Mouse (Mus musculus) neural tube, embryonic 15.5 days (tissue): Measurements from ENCODE around the gene Gm49387. TPM values are rescaled to one million over a fixed set of nuclear protein-coding genes. Genes with fewer than 3 reads are reported as not detected.

Source experiments
- ATAC-seq: fragments of 200-750 bp; cut with Nextera tagmentation; 2 replicates; pipeline ENCODE4 v1.8.0; 2017; ENCODE audit warnings: mild to moderate bottlenecking, moderate TSS enrichment, moderate library complexity; ENCODE audit not compliant: low FRiP score
- H3K27ac ChIP-seq: fragments of 300-500 bp; sonication (generic); replicated peaks from 2 replicates; pipeline ENCODE4 v1.5.1; 2015; ENCODE audit warnings: mild to moderate bottlenecking, inconsistent platforms
- H3K27me3 ChIP-seq: fragments of 300-500 bp; sonication (generic); replicated peaks from 2 replicates; pipeline ENCODE4 v1.6.1; 2015; ENCODE audit warnings: inconsistent platforms
- H3K36me3 ChIP-seq: fragments of 300-500 bp; sonication (generic); 2 replicates; pipeline ENCODE4 v1.6.1; 2015; ENCODE audit warnings: inconsistent platforms
- H3K4me1 ChIP-seq: fragments of 300-500 bp; sonication (generic); 2 replicates; pipeline ENCODE4 v1.6.1; 2015; ENCODE audit warnings: inconsistent platforms
- H3K4me2 ChIP-seq: fragments of 300-500 bp; sonication (generic); 2 replicates; pipeline ENCODE4 v1.6.1; 2015; ENCODE audit warnings: inconsistent platforms, mild to moderate bottlenecking, moderate library complexity
- H3K4me3 ChIP-seq: fragments of 300-500 bp; sonication (generic); replicated peaks from 2 replicates; pipeline ENCODE4 v1.5.1; 2015; ENCODE audit warnings: mild to moderate bottlenecking, inconsistent platforms
- H3K9ac ChIP-seq: fragments of 300-500 bp; sonication (generic); replicated peaks from 2 replicates; pipeline ENCODE4 v1.6.1; 2015; ENCODE audit warnings: mild to moderate bottlenecking, inconsistent platforms
- H3K9me3 ChIP-seq: fragments of 300-500 bp; sonication (generic); replicated peaks from 2 replicates; pipeline ENCODE4 v1.6.1; 2016; ENCODE audit warnings: inconsistent platforms
- WGBS: fragments of 180-500 bp; shearing (Covaris S2); methylation state at CpG from one replicate; pipeline ENCODE4 v1.1.7; 2015; ENCODE audit warnings: mixed read lengths; 5-methylcytosine and 5-hydroxymethylcytosine counted together
- polyA plus RNA-seq: library from polyadenylated mRNA; unstranded; fragments of >200 nt; fragmentation: Nextera tagmentation; extraction: Ambion mirVana; gene quantifications from 2 replicates; pipeline ENCODE4 v1.2.1, GENCODE M21; 2015

The Gm49387 gene
- polyA plus RNA-seq, 1 experiment from 2014 or later = 0.59 TPM

DNA sequence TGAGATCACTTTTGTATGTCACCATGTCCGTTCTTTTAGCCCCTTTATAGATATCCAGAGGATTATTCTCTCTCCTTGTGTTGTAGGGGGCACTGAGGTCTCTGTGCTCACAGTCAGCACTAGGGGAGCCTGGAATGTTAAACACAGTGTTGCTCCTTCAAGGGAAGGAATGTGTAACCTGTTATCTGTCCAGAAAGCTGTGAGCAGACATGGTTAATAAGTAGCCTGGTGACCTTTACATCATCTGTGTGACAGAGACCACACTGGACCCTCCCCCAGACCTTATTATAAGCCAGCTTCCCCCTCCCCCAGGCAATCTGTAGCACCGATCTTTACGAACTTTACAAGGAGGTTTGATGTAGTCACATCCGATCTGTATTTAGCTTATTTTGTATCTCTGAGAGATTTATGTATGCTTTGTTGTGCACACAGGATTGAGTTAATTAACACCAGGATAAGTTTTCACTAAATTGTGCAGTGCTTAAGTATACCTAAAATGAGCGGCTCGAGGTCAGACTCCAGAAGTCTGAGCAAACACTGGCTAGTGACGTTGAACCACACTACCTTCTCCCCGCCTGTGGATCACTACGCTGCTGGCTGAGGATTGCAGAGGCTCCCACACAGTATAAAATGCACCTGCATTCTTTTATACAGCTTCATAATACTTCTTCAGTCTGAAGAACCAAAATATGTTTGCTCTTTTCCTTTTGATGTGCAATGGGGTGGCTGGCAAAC, 75.0 kb downstream of the Gm49387 start:
- Histone ChIP-seq H3K4me2 (no peak overlapping the region), H3K4me3 (no peak overlapping the region), H3K9ac (no peak overlapping the region), H3K4me1 (no peaks in the 10 kb centered on the region), H3K27ac (no peak overlapping the region), H3K9me3 (no peaks in the 10 kb centered on the region), H3K36me3 (no peaks in the 10 kb centered on the region), H3K27me3 (no peaks in the 10 kb centered on the region)
- WGBS = 76% methylated on average over 9 of the region's 9 CpGs
- no peak for ATAC-seq

DNA sequence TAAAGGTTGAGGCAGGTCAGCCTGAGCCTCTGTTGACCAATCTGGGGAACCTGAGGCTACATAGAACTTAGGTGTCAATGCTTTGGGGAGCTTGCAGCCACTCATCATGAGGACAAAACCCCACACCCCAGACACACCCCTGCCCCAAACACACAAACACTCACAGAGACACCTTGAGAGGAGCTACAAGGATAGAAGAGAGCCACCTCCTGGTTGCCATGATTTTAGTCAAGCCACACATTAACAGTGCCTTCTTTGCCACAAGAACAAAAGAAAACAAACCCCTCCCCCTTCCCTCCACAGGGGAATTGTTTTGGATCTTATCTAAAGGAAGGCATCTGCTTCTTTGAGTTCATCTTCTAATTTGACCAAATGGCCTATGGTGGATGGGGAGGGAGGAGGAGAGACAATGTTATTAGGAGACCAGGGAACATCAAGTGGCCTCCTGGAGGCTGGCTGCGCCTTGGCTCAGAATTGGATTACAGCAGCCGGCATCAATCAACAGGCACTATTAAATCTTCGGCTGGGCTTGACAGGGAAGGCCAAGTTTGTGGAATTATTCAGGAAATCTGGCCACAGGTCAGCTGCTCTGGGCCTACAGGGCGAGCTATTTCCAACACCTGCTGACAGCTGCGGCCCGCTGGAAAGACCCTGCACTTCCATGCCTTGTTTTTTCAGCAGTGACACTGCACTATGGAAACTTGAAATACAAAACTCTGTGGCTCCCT, 76.1 kb downstream of the Gm49387 start:
- H3K36me3 ChIP-seq = no peaks in the 10 kb centered on the region
- H3K9me3 ChIP-seq = no peaks in the 10 kb centered on the region
- no peak overlapping the region for H3K4me2 ChIP-seq
- no peak overlapping the region for H3K4me3 ChIP-seq
- no peak overlapping the region for H3K9ac ChIP-seq
- H3K4me1 ChIP-seq = no peaks in the 10 kb centered on the region
- WGBS = 45% methylated on average over 6 of the region's 6 CpGs
- no peak overlapping the region for H3K27ac ChIP-seq
- ATAC-seq = no peak
- no peaks in the 10 kb centered on the region for H3K27me3 ChIP-seq

DNA sequence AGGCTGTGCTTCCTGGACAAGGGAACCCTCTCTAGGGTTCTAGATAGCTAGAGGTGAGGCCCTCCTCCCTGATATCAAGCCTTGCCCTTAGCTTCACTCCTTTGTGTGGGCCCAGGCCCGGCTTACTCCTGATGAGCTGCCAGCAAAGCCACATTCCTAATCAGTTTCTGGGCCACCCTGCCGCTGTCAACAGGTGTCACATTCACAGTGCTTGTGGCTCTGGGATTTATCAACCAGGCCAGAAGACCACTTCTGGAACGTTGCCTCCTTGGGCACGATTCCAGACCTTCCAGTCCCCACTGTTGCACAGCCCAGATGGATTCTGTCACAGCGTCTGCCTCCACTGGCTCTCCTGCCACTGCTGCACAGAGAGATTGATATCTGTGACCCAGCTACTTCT, 79.8 kb downstream of the Gm49387 start:
- H3K9me3 ChIP-seq = no peaks in the 10 kb centered on the region
- H3K9ac ChIP-seq = no peak overlapping the region
- WGBS = 60% methylated on average over 5 of the region's 5 CpGs
- H3K27ac ChIP-seq = no peak overlapping the region
- no peak overlapping the region for H3K4me3 ChIP-seq
- H3K27me3 ChIP-seq = no peaks in the 10 kb centered on the region
- no peak for ATAC-seq
- H3K4me2 ChIP-seq = no peak overlapping the region
- no peaks in the 10 kb centered on the region for H3K36me3 ChIP-seq
- no peaks in the 10 kb centered on the region for H3K4me1 ChIP-seq

DNA sequence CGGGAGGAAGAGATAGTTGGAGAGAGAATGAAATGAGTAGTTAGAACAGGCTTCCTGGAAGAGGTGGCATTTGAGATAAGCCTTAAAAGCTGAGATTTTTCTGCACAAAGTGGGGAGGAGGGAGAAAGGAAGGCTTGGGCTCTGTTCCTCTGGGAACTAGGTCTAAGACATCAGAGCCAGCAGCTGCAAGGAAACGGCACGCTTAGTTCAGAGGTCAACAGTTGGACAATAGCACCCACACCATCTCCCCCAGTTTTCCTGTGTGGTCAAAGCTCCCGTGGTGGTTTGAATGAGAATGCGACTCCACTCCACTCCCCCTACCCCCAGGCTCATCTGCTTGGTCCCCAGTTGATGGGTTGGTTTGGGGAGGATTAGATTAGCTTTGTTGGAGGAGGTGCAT, 81.5 kb downstream of the Gm49387 start:
- ATAC-seq = no peak
- Histone ChIP-seq H3K4me3 (no peak overlapping the region), H3K27me3 (no peaks in the 10 kb centered on the region), H3K4me2 (no peak overlapping the region), H3K9ac (no peak overlapping the region), H3K27ac (no peak overlapping the region), H3K9me3 (no peaks in the 10 kb centered on the region), H3K4me1 (no peaks in the 10 kb centered on the region), H3K36me3 (no peaks in the 10 kb centered on the region)
- 61% methylated on average over 5 of the region's 5 CpGs for WGBS

DNA sequence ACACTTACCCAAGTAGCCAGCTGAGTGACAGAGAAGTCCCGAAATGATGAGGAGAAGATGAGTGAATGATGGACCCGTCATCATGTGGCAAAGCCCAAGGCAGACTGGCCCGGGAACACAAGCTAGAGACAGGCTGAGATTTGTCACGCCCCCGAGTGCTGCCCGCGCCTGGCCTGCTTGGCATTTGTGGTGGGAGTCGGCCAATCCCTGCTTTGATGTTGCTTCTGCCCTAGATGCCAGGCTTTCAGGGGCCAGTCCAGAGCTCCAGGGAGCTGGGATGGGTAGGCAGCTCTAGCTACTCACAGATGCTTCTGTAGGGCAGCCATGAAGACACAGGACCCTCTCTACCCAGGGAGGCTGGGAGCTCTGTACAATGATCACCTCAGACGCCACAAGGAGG, 82.9 kb downstream of the Gm49387 start:
- Histone ChIP-seq H3K27me3 (no peaks in the 10 kb centered on the region), H3K9me3 (no peaks in the 10 kb centered on the region), H3K27ac (no peak overlapping the region), H3K4me3 (no peak overlapping the region), H3K9ac (no peak overlapping the region), H3K4me2 (no peak overlapping the region), H3K36me3 (no peaks in the 10 kb centered on the region), H3K4me1 (no peaks in the 10 kb centered on the region)
- no peak for ATAC-seq
- 77% methylated on average over 9 of the region's 9 CpGs for WGBS

DNA sequence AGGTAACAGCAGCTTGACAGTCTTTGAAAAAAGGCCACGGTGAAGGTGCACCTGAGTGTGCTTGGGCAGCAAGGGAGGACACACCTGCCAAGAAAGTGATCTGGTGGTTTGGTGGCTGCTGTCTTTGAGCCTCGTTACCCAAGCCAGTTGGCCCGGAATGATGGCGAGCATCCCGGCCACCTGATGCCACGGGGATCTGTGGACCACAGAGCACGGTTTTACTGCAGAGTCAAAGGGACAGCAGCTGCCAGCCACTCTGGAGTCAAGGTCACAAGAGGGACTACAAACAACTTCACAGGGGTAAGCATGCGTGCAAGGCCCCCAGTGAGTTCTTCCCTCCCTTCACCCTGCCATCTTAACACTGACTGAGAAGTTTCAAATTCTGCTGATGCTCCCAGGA, 83.4 kb downstream of the Gm49387 start:
- no peaks in the 10 kb centered on the region for H3K4me1 ChIP-seq
- H3K4me3 ChIP-seq = no peak overlapping the region
- H3K36me3 ChIP-seq = no peaks in the 10 kb centered on the region
- H3K27me3 ChIP-seq = no peaks in the 10 kb centered on the region
- no peak for ATAC-seq
- 80% methylated on average over 8 of the region's 8 CpGs for WGBS
- H3K4me2 ChIP-seq = no peak overlapping the region
- no peak overlapping the region for H3K9ac ChIP-seq
- no peak overlapping the region for H3K27ac ChIP-seq
- no peaks in the 10 kb centered on the region for H3K9me3 ChIP-seq

DNA sequence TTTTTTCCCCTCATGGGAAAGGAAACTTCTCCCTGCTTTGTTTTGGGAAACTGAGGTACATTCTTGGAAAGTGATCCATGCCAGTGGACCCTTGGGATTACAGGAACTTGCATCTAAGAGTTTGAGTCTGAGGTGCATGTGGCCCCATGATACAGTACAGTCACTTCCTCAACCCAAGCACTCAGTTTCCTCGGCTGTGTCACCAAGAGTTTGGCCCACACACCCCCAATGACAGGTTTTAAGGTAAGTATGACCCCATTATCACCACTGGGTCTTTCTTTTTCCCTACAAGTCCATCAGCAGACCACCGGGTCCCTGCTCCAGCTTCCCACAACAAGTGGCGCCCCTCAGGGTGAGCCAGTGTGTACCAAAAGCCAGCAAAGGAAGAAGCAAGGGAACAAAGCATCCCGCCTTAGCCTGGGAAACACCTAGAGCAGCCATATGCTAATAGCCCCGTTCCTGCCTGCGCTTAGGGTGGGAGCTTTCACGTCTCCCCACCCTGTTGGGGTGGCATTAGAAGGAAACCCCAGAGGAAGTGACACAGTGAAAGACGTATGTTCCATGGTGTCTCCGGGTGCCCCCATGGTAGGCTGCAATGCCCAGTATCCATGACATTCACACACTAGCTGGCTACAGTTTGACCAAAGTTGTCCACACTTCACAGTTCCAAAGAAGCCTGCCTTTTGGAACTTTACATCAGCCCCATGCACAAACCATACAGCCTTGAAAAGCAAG, 84.0 kb downstream of the Gm49387 start:
- no peaks in the 10 kb centered on the region for H3K36me3 ChIP-seq
- no peak overlapping the region for H3K4me2 ChIP-seq
- no peaks in the 10 kb centered on the region for H3K9me3 ChIP-seq
- H3K9ac ChIP-seq = no peak overlapping the region
- 86% methylated on average over 9 of the region's 9 CpGs for WGBS
- H3K4me1 ChIP-seq = no peaks in the 10 kb centered on the region
- no peak overlapping the region for H3K27ac ChIP-seq
- no peaks in the 10 kb centered on the region for H3K27me3 ChIP-seq
- H3K4me3 ChIP-seq = no peak overlapping the region
- ATAC-seq = no peak

DNA sequence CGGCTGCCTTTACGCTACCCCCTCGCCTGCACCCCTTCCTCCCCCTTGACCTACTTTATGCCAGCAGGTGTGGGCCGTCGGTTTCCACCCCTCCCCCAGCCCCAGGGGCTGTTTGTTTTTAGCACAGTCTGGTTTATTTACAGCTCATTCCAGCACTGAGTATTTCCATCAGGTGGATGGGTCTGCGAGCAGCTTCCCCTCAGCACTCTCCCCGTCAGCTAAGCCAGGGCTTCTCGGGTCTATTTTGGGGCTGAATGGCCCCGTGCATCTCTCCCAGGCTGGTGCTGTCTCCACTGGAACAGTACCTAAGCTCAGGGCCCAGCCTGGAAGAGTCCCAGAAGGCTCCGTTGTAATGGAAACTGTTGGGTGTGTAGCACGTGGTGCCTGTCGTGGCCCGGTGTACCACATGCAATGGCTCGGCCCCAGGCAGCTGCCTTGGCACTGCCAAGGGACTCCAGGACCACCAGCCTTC, 84.7 kb downstream of the Gm49387 start:
- H3K9ac ChIP-seq = no peak overlapping the region
- H3K4me3 ChIP-seq = no peak overlapping the region

DNA sequence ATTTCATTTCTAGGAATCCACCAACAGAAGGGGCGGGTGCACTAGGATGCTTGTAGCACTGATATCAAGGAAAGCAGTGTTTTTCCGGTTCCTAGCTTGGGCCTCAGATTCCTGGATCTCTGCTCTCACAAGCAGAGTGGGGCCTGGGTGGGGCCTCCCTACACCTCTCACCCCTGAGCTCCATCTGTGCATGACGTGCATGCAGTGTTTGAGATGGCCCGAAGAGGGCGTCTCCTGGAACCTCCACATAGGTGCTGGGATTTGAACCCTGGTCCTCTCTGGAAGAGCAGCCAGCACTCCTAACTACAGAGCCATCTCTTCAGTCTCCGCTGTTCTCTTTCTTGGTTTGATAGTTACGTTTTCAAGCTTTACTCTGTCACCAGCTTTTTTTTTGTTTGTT, 85.7 kb downstream of the Gm49387 start:
- Histone ChIP-seq H3K36me3 (no peaks in the 10 kb centered on the region), H3K4me3 (no peak overlapping the region), H3K9ac (no peak overlapping the region), H3K4me2 (no peak overlapping the region), H3K27me3 (no peaks in the 10 kb centered on the region), H3K27ac (no peak overlapping the region), H3K4me1 (no peaks in the 10 kb centered on the region), H3K9me3 (no peaks in the 10 kb centered on the region)
- 93% methylated on average over 7 of the region's 7 CpGs for WGBS
- no peak for ATAC-seq

More for the DNA sequence above, 84.7 kb downstream of the Gm49387 start:
- Histone ChIP-seq H3K4me2 (no peak overlapping the region), H3K4me1 (no peaks in the 10 kb centered on the region), H3K36me3 (no peaks in the 10 kb centered on the region), H3K27me3 (no peaks in the 10 kb centered on the region), H3K9me3 (no peaks in the 10 kb centered on the region), H3K27ac (no peak overlapping the region)
- ATAC-seq = no peak
- WGBS = 60% methylated on average over 14 of the region's 14 CpGs

DNA sequence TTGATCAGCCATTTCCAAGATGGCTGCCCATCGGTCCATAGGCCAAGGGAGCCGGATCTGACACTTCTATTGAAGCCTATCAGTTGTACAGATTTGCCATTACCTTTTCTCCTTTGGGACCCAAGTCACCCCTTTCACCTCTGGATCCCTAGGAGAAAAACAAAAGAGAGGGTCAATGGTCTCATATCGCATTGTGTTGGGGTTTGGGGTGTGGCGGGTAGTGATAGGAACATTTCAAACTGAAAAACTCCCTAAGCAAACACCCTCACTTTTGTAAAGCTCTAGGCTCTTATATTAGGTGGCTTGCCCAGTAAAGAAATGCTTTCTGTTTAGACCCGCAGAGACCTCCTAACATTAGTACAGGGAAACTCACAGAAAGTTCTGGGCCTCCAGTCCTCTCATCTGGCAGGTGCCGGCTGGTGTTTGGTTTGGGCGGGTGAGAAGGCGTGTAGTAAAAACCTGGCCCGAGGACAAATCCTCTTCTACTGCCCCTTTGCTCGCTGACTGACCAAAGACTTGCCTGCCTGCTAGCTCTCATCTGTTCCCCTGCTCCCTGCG, 96.7 kb downstream of the Gm49387 start:
- no peak overlapping the region for H3K9ac ChIP-seq
- H3K4me2 ChIP-seq = no peak overlapping the region
- H3K4me1 ChIP-seq = no peaks in the 10 kb centered on the region
- no peaks in the 10 kb centered on the region for H3K27me3 ChIP-seq
- WGBS = 88% methylated on average over 11 of the region's 11 CpGs
- no peaks in the 10 kb centered on the region for H3K36me3 ChIP-seq
- no peak for ATAC-seq
- no peak overlapping the region for H3K4me3 ChIP-seq
- H3K27ac ChIP-seq = no peak overlapping the region
- H3K9me3 ChIP-seq = no peaks in the 10 kb centered on the region

DNA sequence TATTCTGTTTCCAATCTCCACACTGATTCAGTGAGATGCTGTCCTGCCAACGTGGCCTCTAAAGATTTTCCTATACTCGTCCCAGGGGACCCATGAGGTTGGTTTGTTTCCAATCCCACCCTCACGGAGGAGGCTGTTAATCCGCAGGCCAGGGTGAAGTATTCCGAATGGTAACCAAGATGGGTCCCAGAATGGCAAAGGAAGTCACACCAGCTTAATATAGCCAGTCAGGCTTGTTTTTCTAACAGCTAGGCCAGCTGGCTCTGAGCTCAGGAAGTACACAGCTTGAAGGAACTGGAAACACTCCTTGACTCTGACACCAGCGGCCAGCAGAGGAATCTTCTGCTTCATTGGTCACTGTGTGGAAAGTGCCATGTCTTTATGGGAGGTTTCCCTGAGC, 103.4 kb downstream of the Gm49387 start:
- no peak overlapping the region for H3K27ac ChIP-seq
- no peak overlapping the region for H3K9ac ChIP-seq
- ATAC-seq = no peak
- WGBS = 73% methylated on average over 6 of the region's 6 CpGs
- H3K36me3 ChIP-seq = no peaks in the 10 kb centered on the region
- H3K4me3 ChIP-seq = no peak overlapping the region
- no peaks in the 10 kb centered on the region for H3K9me3 ChIP-seq
- H3K4me1 ChIP-seq = no peaks in the 10 kb centered on the region
- H3K4me2 ChIP-seq = no peak overlapping the region
- H3K27me3 ChIP-seq = no peaks in the 10 kb centered on the region
